Mouse (Mus musculus) left cerebral cortex, postnatal 36 days (tissue): ENCODE measurements around the gene Nufip2. TPM values are rescaled to one million over a fixed set of nuclear protein-coding genes. Genes with fewer than 3 reads are reported as not detected.
"Not testable (repeated sequence)": the region's sequence is repeated elsewhere in the genome, so short reads cannot be mapped to it uniquely, and the experiment has no call there.

Experiments
- DNase-seq, 2 experiments: peaks; one replicate each; pipeline ENCODE4 v3.0.0; 2021 to 2022; ENCODE audit warnings: low spot score in 2 of 2, mixed read lengths in 1 of 2
- intact Hi-C: fragments of 180-260 bp; cut with DNase I; formaldehyde crosslinking; loops from one replicate; pipeline ENCODE4 v1.15.1; 2025
- total RNA-seq, 2 experiments: library from RNA; stranded (reverse); gene quantifications; 2 replicates each; pipeline ENCODE4 v1.2.3; 2021

Nufip2 gene
- total RNA-seq, 2 experiments from 2014 or later: 57.3 to 79.3 TPM

DNA sequence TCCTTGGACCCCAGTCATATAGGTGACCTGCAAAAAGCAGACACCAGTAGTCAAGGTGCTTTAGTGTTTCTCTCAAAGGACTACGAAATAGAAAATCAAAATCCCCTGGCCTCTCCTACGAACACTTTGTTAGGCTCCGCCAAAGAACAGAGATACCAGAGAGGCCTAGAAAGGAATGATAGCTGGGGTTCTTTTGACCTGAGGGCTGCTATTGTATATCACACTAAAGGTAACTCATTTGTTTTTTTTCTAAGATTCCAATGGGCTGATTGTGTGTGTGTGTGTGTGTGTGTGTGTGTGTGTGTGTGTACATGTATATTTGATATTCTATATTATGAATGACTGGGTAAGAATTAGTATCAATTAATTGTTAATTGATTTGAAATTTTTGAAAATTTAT is 7.1 kb downstream of the Nufip2 start:
- intact Hi-C loops: no loop called here
- no peak for DNase-seq

DNA sequence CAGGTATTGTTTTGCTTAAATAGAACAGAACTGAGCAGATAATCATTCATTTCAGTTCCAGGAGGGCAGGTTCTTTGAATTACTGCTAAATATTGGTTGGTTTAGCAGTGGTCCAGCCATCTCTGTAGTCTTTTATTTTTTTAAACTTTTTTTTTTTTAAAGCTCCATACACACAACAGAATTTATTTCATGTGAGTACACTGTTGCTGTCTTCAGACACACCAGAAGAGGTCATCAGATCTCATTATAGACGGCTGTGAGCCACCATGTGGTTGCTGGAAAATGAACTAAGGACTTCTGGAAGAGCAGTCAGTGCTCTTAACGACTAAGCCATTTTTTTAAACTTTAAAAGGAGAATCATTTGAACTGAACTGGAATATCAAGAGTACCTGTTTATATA is 11.3 kb downstream of the Nufip2 start:
- DNase-seq: no peak
- intact Hi-C loops: no loop called here

DNA sequence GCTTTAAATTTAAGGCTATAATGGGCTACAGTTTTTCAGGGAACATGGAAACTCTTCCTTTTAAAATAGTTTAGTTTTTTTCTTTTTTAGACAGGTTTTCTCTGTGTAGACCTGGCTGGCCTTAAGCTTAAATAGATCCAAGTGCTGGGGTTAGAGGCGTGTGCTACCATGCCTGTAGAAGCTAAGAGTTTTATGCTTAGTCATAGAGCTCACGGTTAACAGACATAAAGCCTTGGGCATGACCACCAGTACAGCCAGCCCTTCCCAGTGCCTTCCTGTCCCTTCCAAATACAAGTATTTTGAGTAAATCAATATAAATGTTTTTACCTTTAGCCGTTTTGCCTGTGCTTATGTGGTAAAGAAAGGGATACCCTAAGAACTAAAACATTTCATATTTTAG is 20.0 kb downstream of the Nufip2 start:
- DNase-seq: no peak
- intact Hi-C loops: no loop called here

DNA sequence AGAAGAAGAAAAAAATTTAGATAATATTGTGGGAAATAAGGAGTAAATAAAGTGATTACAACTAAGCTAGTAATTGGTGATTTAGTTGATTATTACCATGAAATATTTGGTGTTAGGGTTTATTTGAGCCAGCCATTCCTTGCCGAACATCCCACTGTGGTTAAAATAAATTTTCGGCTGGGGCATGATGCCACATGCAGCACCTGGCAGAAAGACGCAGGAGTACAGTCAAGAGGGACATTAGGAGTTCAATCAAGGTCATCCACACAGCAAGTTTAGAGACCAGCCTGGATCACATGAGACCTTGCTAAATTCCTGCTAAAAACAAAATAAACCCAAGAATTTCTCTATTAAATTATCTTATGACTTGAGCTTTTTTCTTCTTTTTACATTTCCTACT is 23.1 kb downstream of the Nufip2 start:
- intact Hi-C loops: no loop called here
- no peak for DNase-seq

DNA sequence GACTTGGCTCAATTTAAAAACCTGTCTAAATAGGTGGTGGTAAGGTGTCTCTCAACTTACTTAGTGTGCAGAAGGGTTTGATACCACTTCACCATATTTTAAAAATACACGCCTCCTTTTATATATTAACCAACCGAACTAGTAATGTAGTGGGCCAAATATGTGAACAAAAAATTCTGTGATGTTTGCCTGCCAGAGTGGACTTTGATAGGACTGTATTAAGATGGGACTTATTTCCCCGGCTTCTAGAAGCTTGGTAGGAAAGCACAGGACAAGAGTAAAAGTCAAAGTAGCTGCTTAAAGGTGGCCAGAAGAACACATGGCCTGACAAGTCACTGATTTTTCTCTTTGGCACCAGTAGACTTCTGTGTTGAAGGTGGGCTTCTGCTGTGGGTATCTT is 27.8 kb downstream of the Nufip2 start:
- DNase-seq: no peak
- intact Hi-C loops: no loop called here

DNA sequence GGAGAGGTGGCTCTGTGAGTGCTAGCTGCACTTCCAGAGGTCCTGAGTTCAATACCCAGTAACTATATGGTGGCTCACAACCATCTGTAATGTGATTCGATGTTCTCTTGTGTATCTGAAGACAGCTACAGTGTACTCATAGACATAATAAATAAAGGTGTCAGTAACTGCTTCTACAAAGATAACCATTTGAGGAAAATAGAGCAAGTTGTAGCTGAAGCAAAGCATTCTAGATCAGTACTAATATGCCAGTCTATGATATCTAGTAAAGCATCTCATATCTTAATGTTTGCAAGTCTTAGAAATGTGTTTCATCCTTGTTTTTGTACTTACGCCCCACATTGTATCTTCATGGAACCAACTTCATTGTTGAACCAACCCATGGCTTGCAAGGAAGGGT is 33.1 kb downstream of the Nufip2 start:
- DNase-seq: no peak
- intact Hi-C loops: no loop called here

DNA sequence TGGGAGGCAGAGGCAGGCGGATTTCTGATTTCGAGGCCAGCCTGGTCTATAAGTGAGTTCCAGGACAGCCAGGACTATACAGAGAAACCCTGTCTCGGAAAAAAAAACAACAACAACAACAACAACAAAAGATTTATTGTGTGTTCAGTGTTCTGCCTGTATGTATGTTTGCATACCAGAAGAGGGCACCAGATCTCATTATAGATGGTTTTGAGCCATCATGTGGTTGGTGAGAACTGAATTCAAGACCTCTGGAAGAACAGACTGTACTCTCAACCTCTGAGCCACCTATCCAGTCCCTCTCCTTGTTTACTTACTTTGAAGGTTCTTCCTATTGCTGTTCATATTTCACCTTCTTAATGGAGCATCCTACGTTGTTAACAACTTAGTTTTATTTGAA is 35.4 kb downstream of the Nufip2 start:
- intact Hi-C loops: no loop called here
- DNase-seq: no peak

DNA sequence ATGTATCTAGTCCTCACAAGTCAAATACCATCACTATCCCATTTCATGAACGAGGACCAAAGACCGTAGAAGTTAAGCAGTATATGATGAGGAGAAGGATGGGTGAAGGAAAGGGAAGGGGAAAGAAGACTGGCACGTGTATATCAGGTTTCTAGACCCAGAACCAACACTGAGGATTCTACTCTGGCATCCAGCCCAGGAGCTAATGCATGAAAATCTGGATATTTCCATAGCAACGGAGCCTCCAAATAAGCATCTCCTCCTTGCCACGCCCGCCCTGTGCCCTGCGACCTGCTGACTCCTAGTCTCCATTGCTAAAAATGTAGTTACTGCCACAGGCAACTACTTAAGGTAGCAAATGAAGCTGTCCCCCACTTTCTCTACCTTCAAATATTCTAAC is 38.8 kb downstream of the Nufip2 start:
- no peak for DNase-seq
- intact Hi-C loops: no loop called here

DNA sequence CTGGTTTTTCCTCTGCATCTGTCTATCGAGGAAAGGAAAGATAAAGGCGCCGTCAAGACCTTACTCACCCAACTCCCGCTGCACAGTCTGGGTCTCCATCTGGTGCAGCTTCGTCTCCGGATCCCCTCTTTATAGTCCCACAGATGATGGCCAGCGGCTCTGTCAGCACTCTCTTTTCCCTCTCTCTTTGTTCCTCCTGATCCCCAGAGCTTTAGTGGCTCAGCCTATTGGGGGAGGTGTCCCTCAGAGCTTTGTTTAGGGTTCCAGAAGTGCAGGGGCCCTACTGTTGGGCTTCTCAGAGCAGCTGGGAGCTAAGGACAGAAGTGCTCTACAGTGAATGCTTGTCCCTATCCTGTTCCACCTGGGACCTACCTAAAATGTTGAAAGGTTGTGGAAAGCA is 39.2 kb downstream of the Nufip2 start, which contains the start of gene Cryba1:
Cryba1 (minus strand) TSS at position 101 of the 400 bp plus-strand sequence.
- DNase-seq: no peak
- intact Hi-C loops: no loop called here

DNA sequence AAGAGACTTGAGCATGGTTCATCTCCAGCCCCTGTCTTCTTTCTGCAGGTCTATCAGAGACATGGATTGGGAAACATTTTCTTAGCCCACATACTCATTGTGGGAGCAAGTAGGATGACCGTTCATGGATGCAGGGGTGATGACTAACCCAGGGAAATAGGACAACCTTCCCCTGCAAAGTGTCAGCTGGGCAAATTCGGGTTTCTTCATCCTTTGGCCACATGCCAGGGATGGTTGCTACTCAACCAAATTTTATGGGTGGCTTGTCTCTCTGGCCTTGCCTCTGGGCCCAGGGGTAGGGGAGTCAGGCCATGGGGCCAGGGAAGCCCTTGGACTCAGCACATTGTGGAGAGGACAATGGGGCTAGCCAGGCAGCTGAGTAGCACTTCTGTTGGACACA is 42.6 kb downstream of the Nufip2 start:
- intact Hi-C loops: no loop called here
- DNase-seq: no peak

DNA sequence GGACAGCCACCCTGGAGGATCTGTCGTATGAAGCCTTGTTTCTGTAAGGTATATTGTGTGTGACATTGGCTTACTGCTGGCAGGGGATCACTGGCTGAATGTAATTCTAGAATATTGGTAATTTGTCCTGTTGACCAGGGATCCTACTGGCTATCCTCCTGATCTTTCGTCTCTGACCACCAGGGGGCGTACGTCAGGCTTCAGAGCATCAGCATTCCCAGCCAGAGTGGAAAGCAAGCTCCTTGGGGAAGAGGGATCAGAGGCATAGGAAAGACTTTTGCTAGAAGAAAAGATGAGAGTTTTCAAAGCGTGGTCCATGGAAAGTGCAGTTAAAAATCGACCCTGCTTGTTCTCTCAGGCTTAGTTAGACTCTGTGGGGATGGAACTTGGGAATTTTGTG is 51.3 kb downstream of the Nufip2 start:
- intact Hi-C loops: loop anchor here (2.0 kb wide), 1 partner anchor 56 kb away; no protein-coding TSS in a partner anchor
- DNase-seq: peak; percentile 73 to 75

DNA sequence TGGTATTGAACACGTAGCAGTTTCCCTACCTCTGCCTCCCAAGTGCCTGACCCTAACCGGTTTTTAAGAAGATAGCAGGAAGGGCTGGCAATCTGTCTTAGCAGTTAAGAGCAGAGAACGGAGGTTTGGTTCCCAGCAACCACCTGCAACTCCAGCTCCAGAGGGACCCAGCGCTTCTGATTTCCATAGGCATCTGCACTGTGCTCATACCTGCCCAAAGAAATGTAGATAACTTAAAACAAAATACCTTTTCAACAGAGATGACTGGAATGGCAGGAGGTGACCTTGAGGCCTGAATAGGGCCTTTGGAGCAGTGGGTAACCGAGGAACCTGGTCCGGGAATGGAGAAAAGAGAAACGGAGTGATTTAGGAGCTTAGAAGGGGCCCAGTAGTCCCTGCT is 52.6 kb downstream of the Nufip2 start:
- intact Hi-C loops: no loop called here
- DNase-seq: no peak

DNA sequence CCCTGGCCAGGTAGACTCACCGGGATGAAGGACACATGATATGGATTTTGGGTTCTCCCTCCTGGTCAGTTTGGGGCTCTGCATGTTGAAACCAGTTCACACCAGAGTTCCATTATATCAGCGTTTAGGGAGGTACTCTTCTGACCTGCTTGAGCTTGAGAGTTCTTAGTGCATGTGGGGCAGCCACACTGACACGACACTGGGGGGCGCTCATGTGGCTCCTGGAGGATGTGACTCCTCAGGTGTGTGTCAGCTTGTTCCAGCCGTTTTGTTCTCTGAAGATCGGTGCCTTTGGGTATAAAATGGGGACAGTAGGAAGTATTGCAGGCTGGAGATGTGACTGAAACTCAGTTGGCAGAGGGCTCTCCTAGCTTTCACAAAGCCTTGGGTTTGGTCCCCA is 58.0 kb downstream of the Nufip2 start:
- intact Hi-C loops: no loop called here
- no peak for DNase-seq

DNA sequence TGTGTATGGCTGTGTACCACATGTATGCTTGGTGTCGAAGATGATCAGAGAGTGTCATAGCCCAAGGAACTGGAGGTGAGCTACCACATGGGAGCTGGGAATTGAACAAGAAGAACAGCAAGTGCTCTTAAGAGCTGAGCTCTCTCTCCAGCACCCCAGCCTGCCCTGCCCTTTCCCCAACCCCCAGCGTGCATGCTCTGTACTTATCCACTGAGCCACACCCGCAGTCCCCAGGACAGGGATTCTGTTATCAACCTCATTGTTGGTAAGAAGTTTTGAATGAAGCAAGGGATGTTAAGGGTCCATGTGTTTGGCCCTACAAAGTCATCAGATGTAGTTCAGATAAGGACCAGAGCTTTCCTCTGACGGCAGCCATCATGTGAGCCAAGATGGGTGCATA is 60.7 kb downstream of the Nufip2 start:
- no peak for DNase-seq
- intact Hi-C loops: no loop called here

DNA sequence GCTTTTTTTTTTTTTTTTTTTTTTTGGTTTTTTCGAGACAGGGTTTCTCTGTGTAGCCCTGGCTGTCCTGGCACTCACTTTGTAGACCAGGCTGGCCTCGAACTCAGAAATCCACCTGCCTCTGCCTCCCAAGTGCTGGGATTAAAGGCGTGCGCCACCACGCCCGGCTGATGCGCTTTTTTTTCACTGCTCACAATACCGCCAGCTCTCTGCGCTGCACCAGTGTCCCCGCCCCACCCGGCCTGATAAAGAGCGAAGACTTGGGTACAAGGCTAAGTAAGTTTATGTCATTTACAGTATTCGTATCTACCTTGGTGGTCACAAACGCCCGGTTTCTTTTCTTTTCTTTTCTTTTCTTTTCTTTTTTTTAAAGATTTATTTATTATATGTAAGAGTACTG is 61.1 kb downstream of the Nufip2 start:
- DNase-seq, intact Hi-C loops: not testable (repeated sequence)

DNA sequence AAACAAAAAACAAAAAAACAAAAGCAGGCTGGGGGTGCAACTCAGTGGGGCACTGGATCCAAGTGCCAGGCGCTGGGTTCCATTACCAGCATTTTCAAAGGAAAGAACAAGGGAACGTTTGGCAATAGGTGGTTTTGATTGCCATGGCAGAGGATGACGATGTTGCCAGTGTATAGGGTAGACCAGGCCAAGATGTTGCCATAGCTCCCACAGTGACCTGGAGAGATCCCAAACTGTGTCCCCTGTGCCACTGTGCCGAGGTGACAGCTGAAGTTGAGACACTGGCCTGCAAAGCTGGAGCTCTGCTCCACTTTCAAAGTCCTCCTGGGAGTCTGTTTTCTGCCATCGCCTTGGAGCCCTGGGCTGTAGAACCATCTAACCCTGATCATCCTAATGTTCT is 63.0 kb downstream of the Nufip2 start:
- intact Hi-C loops: no loop called here
- DNase-seq: no peak

DNA sequence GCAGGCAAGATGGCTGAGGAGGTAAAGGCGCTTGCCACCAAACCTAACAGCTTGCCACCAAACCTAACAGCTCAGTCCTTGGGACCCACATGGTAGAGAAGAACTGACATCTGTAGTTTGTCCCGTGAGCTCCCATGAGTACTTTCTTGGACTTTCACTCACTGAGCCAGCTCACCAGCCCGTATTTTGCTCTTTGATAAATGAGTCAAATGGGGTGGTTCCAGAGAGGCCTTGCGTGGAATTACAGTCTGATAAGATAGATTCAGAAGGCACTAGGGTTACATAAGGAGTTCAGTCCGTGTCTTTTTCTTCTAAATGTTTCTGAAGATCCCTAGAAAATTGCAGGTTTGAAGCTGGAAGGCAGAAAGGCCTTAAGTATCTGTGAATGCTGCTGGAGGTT is 66.6 kb downstream of the Nufip2 start:
- intact Hi-C loops: no loop called here
- DNase-seq: no peak

DNA sequence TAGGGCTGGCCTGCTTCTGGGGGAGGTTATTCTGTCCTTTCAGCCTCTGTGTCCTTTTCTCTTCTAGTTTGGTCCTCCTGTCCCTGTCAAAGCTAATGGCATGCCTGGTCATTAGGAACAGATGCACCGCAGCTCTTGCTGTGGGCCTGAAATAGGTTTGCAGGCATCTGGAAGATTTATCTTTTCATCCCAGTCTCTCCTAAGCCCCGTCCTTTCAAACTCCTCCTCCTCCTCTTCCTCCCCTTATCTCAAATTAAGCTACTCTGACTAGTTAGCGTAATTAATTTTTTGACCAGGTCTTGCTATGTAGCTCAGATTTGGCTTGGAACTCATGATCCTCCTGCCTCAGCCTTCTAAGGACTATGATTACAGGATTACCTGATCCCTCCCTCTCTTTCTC is 67.5 kb downstream of the Nufip2 start:
- DNase-seq: no peak
- intact Hi-C loops: no loop called here

DNA sequence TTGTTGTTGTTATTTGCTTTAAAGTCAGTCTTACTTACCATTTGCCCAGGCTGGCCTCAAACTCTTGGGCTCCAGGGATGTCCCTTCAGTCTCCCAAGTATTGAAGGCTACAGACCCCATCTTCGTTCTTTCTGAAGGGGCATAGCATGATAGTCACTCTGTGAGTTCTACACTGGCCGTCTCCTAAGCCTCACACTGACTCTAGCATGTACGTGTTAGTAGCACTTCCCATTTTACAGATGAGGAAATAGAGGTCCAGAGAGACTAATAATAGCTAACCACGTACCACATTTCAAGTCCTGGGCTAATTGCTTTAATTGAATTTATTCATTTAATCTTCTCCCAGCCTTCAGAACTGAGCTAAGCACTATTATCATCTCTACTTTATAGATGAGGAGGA is 74.1 kb downstream of the Nufip2 start:
- intact Hi-C loops: loop anchor here (5.0 kb wide), 1 partner anchor 73 kb away; the partner anchor contains the start of gene Nufip2

DNA sequence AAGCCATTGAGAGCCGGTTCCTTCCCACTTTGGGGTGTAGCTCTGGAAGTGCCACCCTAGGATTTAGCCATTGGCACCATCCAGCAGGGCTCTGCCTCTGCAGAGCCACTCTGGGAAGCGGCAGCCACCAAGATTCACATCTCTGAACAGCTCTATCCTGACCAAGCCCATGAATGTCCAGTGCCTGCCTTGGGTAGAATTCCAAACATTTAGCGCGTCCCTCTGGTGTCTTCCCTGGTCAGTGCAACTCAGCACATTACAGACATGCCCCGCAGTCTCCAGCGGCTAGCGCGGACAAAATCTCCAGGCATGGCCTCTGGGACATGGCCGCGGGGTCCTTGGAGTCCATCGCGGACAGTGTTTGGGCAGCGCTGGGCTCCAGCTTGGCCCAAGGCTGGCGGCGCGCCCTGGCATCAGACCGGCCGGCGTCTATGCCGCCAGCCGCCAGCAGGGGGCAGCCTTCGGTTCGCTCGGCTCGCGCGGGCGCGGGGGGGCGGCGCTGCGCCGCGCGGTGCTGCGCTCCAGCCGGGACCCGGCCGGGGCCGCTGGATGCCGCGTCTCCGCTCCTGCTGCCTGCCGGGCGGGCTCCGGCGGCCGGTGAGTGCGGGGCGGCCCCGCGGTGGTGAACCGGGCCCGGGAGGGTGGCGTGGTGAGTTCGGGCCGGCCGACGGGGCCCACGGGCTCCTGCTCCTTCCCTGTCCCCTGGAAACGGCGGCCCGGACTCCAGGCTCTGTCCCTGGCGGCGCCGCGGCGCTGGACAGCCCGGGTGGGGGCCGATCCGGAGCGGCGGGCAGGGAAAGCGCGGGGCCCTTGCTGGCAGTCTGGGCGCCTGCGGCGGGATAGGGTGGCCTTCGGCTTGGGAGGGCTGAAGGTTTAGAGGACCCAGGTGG is 77.1 kb downstream of the Nufip2 start, which contains the start of gene Myo18a:
Myo18a (plus strand) TSS at position 464 of the 890 bp plus-strand sequence.
- DNase-seq: peak; percentile 81 to 86
- intact Hi-C loops: loop anchor here (1.0 to 5.0 kb wide), 2 partner anchors 30 to 76 kb away; partner anchors contain the start of gene Nufip2

More for the DNA sequence above, 74.1 kb downstream of the Nufip2 start:
- DNase-seq: no peak

DNA sequence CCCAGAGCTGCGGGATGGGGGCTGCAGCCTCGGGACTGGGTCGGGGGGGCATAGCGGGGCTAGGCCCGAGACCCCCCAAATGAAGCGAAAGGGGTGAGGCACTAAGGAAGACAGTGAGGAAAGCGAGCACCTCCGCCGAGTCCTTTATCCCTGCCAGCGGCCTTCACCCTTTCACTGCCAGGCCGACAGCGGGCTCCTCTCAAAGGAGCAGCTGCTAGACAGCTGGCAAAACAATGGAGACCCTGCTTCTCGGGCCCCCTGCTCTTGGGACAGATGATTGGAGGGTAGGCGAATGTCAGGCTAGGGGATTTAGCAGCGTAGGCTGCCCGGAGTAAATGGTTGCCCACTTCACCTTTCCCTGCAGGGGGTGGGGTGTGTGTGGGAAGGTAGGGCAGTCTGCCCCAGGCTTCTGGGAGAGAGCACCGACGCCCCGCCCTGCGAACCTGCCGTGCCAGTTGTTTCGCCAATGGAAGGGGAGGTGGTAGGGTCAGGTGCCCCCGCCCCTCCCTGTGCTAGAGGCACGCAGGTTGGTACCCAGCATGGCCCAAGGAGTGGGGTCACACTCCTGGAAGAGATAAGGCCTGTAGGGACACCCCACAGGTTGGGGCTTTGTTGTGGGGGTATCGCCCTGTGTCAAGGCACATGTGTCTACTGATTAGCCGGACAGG is 77.9 kb downstream of the Nufip2 start:
- peak; percentile 43 to 64 for DNase-seq
- intact Hi-C loops: loop anchor here (1.0 to 5.0 kb wide), 2 partner anchors 29 to 77 kb away; partner anchors contain the start of gene Nufip2
